Mouse (Mus musculus): ENCODE results near the gene Gm10322.

The Gm10322 gene

GRCm38 (mm10) chr10:59615981-59616520 lies at the start of gene Gm10322:
TSS of gene Gm10322 (plus strand) at chr10:59616063.
- peak; percentile 77 for DNase-seq

DNA sequence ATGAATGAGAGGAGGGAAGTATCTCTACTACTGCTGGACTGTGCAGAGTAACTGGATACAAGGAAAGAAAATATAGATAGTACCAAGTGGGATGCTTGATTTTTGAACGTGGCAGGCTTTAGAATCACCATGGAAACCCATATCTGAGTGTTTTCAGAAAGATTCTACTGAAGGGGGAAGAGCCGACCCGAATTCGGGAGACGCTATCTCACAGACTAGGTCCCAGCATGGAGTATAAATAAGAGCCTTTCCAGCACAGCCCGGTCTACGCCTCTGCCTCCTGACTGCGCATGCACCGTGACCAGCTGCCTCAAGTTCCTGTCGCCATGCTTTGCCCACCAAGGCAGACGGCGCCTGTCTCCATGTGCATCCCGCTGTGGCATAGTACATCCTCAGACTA lies 48.9 kb upstream of the Gm10322 start:
- DNase-seq = no peak

GRCm38 (mm10) chr10:59568665-59569480 lies 47.0 kb upstream of the Gm10322 start:
- no peak for DNase-seq

DNA sequence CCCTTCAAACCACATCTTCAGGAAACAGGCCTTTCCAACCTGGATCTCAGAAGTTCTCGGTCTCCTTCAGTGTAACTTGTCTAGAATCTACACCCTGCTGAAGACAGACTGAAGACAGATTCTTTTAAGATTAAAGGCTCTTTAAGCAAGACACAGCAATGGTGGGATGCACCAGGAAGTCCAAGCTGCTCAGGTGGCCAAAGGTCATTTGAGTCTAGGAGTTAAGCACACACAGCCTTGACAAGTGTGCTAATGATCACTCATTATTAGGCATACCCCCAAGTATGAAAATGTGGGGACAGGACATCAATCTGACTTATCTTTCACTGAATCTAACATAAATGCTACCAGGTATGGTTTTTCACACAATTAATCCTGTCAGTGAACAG lies 46.4 kb upstream of the Gm10322 start:
- no peak for DNase-seq

- no peak for DNase-seq
Observed at GRCm38 (mm10) chr10:59570360-59570759, 45.5 kb upstream of the Gm10322 start.

DNA sequence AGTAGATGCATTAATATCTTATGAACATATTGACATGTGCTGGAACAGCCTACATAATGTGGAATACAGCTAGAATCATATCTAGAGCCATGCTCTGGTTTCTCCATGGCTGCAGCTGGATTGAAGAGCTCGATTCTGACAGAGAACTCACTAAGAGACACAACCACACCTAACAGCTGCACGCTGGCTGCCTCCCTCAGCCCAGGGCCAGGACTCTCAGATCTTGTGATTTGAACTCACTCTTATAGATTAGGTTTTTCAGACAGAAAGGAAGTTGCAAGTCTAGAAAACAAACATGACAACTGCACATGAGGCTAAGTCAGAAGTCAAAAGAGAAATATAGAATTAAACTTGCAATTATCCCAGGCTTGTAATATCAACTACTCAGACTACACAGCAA lies 45.1 kb upstream of the Gm10322 start:
- no peak for DNase-seq

DNA sequence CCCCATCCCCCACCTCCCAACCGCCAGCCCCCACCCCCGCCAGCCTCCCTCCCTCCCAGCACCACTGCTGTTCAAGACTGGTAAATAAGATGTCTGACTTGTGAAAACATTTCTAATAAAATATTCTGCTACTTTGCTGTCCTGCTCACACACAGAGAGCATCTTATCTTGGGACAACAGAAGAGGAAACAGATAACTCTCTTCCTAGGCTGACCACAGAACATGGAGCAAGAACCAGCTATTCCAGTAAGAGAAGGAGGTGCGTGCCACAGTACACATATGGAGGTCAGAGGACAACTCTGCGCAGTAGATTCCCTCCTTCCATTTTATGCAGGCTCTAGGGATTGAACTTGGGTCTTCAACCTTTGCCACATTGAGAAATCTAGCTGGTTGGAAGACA lies 44.6 kb upstream of the Gm10322 start:
- no peak for DNase-seq

GRCm38 (mm10) chr10:59571964-59572363 lies 43.9 kb upstream of the Gm10322 start:
- DNase-seq = no peak

DNA sequence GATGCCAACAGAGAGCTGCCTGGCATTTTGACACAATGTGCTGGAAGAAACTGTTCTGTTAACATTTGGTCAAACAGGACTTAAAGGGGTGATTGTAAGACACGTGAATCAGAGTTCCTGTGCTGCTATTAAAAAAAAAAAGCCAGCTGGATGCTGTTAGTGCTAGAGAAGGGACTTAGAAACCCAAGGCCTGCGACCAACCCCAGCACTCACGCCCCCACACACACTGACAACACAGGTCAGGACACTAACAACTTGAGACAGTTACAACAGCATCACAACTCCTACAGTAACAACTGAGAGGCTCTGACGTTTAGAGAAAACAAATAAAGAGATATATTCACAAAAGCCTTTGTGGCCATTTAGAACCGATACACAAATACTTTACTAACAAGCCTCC lies 39.6 kb upstream of the Gm10322 start:
- DNase-seq = no peak

- no peak for DNase-seq
Observed at GRCm38 (mm10) chr10:59577871-59578801, 37.7 kb upstream of the Gm10322 start.

DNA sequence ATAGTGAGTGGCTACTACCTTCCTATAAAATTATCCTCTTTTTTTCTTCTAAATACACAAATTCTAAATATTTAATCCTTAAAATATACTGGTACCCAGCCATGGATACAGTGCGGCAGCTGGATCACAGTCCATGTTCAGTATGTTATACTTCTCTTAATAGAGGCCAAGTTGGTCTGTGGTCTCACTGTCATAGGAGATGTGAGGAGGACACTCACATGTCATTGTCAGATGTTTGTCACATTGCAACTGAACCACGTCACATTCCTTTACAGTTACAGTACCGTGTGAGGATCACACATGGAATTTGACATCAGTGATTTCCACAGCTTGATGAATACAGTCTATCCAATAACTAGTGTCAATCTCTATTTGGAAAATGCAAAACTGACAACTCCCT lies 36.2 kb upstream of the Gm10322 start:
- no peak for DNase-seq

GRCm38 (mm10) chr10:59580593-59581149 lies 35.2 kb upstream of the Gm10322 start:
- DNase-seq = no peak

DNA sequence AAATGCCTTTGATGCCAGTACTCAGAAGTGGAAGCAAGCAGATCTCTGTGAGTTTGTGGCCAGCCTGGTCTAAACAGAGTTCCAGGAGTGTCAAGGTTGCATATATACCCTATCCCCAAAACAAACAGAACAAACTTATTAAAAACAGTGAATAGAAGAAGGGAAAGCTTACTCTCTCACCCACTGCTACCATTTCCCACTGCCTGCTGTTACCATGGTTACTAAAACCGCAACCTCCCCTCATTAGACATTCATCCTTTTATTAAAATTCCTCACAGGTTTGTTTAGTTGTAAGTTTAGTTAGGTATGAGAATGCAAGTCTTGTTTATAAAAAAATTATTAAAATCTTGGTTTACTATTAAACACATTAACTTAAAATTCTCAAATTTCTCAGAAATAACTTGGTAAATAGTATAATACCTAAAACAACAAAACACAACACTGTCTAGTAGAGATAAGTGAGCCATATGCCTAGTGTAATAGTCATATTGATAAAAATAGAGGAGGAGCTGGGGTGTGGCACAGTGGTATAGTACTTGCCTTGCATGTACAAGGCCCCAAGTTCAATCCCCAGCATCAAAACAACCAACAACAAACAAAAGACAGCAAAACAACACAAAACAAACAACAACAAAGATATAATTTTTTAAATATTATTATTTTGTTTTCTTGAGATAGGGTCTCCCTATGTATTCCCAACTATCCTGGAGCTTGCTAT lies 33.9 kb upstream of the Gm10322 start:
- DNase-seq = no peak

GRCm38 (mm10) chr10:59585621-59586020 lies 30.2 kb upstream of the Gm10322 start:
- no peak for DNase-seq

DNA sequence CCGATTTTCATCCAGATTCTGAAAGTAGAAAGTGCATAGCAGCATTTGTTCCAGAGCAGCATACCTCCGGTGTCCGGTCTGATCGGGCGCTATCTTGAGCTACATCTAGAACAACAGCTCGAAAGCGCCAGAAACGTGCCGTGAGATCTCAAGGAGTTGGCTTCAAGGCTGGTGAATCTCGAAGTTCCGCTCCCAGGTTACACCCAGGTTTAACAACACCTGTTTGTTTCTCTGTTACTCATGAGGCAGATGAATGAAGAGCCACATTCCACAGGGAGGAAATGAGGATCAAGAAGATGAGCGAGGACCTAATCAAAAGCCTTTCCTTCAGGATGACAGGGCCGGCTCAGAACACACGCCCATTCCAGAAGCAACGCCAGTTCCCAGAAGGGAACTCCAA lies 29.0 kb upstream of the Gm10322 start:
- DNase-seq = no peak

DNA sequence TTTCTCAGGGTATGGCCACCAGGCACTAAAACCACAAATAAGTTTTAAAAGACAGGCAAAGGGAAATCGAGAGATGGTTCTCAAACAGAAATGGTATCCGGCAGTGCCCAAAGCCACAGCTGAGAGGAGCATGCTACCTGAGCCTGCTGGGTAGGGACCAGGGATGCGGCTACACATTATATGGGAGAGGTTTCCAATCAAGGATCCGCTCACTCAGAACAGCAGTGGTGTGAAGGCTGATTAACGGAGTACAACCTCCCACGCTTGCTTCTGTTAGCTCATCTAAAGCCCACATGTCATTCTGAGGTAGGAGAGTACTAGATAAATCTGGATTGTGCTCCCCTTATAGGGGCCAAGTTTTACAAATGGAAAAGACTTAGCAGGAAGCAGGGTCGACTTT lies 27.7 kb upstream of the Gm10322 start:
- DNase-seq = no peak

- DNase-seq = no peak
Observed at GRCm38 (mm10) chr10:59589420-59589819, 26.4 kb upstream of the Gm10322 start.

- DNase-seq = no peak
Observed at GRCm38 (mm10) chr10:59589856-59590255, 26.0 kb upstream of the Gm10322 start.

GRCm38 (mm10) chr10:59590606-59591005 lies 25.3 kb upstream of the Gm10322 start:
- no peak for DNase-seq

- no peak for DNase-seq
Observed at GRCm38 (mm10) chr10:59593826-59594570, 21.9 kb upstream of the Gm10322 start.

GRCm38 (mm10) chr10:59600516-59600915 lies 15.3 kb upstream of the Gm10322 start:
- DNase-seq = no peak

GRCm38 (mm10) chr10:59602043-59602442 lies 13.8 kb upstream of the Gm10322 start:
- DNase-seq = no peak

All from retina, postnatal 1 day (tissue).